Mouse (Mus musculus): ENCODE measurements around the gene Slc25a13.
A peak's percentile ranks its signal among the peaks of the same experiment; 100 is the strongest.

Slc25a13 gene

DNA sequence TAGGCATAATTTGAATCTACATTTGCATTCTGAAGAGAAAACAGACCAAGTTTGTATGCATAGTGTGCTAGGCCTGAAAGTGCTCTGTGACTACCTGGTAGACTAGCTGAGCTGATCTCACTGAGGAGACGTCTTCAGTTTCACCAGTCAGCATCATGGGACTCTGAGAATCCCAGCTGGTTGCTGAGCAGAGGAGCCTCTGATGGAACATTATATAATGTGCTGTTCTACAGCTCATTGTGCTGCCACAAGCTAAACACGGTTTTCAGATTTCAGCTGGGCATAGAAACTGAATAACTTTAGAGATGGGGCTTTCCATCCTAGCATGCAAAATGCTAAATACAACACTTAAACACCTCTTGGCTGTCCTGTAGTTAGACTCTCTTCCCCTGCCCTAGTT lies 205.6 kb downstream of the Slc25a13 start:
- DNase-seq, result no peak

GRCm38 (mm10) chr6:6005762-6006431 lies 211.1 kb downstream of the Slc25a13 start:
- DNase-seq, result peak; percentile 74

DNA sequence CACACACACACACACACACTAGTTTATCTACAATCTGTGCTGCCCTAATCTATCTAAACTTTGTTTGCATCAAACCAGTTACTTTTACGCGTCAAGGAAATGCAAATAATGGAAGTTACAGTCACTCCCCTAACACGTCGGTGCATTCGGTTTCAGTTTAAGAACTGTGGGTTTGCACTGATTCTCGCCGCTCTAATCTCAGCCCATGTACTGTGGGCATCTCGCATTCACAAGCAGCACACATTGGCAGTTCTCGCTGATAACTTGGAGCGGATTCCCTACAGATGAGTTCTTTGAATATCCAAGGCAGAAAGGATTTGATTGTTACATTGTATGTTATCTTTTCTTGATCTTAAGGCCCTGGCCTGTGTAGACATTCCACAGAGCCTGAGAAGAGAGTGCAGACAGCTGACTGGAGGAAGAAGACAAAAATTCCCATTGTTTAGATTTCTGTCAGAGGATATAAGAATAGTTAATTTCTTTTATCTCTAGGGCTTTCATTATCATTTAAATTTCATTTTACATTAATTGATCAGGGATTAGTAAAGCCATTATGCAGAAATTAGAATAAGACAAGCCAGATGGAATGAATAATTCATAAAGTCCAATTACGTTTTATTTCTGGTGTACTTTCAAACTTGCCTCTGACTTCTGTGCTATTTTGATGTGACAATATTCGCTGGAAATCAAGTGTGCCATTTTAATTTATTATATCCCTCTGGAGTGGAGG lies 212.1 kb downstream of the Slc25a13 start:
- DNase-seq, result no peak

DNA sequence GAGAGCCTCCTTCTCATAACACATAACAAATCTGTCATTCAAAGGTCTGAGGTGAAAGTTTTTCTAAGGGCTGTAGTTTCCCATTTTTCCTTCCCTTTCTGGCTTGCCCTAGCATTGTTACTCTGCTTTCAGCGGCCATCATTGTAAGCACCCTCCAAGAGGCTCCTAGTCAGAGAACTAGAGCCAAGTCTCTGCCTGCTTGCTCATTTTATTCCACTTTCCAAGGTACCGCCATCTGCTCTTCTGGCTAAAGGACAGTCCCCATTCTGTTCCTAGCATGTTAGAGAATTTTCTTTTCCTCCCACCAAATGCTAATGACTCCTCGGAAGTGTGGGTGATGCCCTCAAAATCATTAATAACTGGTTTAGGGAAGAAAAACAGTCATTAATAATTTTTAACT lies 214.9 kb downstream of the Slc25a13 start:
- peak; percentile 82 for DNase-seq

DNA sequence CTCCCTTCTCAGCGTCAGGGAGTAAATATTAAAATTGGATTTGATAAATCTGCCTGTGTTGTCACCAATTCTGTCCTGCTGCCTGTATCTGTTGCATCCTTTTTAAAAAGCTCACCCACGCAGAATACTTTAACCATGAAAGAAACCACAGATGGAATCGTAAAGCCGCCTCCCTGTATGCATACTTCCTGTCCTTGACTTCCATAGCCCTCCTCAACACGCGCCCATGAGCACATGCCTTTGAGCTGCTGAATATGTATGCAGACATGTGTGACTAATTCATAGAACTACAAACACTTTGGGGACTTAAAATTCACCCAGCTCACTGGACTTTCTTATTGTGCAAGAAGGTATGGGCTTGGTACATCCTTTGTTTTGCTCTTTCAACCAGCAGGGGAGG lies 219.4 kb downstream of the Slc25a13 start:
- DNase-seq, result no peak

DNA sequence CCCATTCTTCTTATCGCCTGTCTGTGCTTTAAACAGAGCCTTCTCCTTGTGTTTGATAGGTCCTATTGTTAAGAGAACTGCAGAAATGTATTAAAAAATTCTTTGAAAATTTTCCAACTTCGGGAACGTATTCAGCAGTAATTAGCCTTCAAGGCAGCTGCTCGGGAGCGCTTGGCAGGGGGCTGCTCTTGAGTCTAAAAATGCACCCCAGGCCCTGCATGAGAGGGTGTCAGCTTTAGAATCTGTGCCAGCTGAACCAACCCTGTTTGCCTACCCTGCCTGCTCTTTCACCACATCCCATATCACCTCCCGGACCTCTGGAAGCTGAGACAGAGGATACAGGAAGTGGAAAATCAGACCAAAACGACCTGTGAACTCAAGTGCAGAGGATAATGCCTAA lies 223.9 kb downstream of the Slc25a13 start:
- peak; percentile 27 for DNase-seq

DNA sequence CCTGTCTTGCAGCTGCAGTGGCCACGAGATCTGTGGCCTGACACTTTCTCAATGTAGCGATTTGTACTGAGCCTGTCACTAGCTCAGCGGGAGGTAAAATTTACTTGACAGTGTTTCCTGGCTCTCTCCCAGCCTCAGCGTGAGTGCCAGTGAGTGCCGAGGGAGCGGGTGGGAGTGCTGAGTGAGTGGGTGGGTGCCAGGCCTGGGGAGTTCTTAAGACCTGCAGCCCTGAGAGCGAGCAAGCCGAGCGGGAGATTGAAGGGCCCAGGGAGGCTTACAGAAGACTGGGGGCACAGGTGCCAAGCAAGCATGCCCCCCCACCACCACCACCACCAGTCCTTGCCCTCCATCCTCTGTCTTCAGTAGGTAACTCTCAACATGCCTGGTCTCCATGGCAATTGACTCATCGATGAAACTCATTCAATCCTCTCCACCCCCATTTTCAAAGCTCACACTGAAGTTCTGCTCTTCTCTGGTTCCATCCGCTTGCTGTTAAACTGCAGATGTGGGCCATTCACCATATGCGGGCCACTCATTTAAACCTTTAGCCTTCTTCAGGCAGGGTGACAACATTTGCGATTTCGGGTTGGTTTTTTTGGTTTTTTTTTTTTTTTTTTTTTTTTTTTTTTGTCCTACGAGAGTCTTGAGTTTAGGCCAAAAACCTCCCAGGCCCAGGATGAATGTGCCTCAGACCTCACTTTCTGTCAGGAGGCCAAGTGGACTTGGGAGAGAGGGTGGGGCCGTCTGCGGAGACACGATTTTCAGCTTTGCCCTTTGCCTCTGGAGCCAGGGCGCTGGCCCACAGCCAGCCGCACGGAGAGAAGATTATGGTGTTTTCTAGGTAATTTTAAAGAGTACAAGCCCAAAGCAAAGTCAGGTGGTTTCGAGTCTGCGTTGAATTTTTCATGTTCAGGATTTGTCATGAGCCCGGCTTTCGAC lies 224.9 kb downstream of the Slc25a13 start:
- peak; percentile 73 for DNase-seq

DNA sequence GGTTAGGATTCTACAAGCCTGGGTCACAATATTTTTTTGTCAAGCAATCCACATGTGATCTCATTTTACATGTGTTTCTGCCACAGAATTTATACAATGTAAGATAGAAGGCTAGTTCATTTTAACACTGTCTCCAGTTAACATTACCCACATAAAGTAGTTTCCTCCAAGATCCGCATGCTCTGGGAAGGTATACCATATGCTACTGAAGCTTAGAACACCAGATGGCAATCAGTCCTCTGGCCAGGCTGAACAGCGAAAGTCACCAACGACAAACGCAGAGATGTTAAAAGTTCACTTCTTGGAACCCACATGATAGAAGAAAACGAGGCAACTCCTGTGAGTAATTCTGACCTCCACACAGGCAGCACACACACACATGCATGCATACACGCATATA lies 225.7 kb downstream of the Slc25a13 start:
- DNase-seq, result no peak
